Mouse (Mus musculus): ENCODE data around the gene Nfia.

Nfia gene

DNA sequence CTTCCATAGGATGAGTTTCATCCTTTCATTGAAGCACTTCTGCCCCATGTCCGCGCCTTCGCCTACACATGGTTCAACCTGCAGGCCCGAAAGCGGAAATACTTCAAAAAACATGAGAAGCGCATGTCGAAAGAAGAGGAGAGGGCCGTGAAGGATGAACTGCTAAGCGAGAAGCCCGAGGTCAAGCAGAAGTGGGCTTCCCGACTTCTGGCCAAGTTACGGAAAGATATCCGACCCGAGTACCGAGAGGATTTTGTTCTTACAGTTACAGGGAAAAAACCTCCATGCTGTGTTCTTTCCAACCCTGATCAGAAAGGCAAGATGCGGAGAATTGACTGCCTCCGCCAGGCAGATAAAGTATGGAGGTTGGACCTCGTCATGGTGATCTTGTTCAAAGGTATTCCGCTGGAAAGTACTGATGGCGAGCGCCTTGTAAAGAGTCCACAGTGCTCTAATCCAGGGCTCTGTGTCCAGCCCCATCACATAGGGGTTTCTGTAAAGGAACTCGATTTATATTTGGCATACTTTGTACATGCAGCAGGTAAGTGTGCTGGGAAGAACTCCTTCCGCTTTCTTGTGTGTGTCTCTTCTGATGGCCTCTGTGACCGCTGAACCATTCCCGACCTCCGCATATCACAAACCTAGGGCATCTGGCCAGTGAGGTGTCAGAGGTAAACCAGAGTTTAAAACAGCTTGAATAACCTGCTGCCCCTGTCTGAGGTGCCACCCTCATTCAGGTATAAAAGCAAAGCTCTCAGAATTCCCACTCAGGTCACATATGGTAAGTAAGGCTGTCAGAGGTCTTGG, 10.7 kb downstream of the Nfia start:
- DNase-seq, result no peak

DNA sequence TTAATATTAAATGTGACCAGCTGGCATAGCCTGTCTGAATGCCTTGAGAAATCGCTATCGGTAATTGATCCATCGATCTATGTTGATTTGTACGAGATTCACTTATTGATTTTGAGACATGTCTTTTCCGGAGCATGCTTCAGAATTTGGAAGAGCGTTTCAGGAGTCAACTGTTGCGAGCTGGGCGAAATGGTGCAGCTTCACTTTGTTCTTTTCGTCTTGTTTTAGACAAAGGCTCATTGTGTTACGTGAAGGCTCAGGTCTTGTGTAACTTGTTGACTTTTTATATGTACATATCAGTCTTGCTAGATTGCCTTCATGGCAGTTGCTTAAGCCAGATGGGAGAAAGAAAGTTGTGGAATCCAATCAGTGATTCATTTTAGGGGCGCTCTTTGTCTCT, 11.7 kb downstream of the Nfia start:
- DNase-seq, result no peak

DNA sequence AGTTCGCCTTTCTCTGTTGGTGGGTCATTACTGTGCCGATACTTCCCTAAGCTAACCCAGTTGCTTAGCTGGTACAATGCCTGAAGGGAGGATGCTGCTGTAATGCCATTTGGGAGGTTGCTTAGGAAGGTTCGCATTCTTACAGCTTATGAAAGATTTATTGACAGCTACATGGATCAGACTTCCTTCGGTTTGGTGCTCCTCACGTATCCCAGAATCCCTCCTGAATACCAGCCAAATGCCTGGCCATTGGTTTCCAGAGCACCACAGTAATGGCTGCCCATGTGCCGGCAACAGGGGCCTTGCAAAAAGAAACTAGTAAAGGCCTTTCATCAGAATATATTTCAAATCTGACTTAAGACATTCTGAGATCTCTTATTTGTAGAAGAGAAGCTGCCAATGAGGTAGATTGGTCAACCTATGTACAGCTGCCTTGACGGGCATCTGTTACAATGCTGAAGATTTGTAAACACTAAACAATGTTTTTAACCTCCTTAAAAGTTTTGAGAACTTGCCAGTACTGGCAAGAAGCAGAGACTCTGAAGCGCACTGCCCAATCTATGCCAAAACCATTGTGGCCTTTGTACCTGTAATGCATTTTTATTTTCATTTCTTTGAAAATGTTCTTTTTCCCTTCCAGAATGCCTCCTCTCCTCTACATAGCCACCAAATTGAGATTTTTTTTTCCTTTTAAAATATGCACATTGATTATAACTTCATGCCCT, 13.2 kb downstream of the Nfia start:
- DNase-seq, result no peak

DNA sequence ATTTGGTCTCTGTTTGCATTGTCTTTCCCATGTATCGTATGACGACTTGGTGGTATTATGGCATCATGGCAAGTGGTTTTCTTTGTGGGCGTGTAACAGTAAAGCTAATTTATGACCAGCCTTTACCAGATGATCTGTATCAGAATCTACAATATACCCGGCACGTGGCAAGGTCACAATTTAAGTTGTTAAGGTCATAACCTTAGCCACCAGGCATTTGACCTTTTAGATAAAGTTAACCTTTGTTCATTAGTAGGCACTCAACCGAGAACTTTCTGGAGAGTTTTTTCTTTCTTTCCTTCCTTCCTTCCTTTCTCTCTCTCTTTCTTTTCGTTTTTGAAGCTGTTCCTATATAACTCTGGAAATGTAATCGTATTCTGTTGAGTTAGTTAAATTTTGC, 14.0 kb downstream of the Nfia start:
- no peak for DNase-seq

DNA sequence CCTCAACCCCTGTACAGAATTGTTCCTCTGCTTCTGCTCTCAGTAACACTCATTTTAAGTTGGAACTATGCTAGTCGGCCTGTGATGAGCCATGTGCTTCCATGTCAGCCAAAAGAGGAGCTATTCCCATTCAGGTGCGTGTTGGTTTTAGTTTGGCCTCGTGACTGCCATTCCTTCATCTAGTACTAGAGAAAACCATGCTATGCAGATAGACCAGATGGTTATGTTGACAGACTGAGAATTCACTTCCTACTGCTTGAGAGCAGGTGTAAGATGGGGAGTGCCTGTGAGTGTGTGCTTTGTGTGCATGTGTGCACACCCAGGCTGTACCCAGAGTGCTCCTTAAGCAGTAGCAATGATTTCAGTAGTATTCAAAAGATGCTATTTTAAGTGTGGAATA, 15.0 kb downstream of the Nfia start:
- DNase-seq, result no peak

DNA sequence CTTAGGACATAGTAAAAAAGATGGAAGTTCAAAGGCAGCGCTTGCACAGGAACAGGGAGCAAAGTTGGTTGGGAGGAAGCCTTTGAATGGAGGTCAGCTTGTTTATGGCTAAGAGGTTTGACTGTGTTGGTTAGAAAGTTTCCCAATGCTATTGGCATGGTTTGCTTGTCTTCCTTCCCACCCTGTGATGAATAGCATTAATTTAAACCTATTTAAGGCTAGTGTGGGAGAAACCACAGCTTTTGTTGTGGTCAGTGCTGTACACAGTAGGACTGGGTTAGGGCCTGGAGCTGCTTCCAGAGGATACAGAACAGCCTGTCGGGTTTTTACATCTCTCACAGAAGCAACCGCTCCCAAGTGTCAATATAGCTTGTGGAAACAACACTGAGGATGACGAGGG, 16.0 kb downstream of the Nfia start:
- DNase-seq, result no peak

DNA sequence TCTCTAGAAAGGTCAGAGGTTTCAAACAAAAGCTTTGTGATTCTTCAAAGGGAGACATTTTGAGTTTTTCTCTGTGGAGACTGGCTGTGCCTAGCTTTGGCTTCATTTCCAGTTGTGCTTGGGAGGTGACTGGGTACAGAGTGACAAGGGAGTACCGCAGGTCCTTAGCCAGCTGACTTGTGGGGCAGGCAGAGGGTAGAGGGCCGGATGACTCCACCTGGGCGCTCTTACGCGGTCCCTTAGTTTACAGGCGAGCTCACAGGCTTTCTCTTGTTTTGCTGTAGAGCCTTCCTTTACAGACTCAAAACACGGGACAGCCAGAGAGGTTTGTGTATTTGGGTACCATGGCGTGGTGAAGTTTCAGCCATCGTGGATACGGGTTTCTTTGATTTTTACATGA, 21.4 kb downstream of the Nfia start:
- no peak for DNase-seq

DNA sequence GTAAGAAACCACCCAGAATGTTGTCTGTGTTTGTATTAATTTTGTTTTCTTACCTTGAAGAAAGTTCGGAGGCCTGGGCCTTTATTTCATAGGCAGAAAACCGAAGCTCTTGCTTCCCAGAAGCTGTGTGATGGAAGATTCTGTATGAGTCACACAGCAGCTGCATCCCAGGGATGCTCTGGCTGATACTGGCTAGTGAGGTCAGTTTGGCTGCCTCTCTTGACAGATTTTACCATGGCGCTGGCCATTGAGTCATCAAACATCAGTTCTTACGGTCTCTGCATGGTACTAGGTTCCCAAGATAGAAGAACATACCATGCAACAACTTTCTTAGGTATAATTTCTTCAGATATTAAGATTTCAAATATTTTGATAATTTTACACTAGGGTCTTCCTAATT, 22.3 kb downstream of the Nfia start:
- no peak for DNase-seq

DNA sequence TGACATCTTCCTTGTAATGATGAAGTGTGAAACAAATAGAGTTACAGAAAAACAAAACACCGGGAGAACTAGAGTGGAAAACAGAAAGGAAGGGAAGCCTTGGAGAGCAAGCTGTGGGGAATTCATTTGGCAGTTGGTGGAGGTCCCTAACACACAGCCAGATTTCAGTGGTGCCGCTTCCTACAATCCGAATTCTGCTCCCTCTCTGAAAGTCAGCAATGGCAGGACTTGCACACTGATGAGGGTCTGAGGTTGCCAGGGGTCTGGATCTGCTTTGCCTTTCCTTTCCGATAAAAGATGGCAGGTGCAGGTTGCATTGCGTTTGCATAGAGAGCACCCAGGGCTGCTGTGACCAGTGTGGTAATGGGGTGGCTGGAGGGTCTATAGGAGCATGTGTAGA, 23.4 kb downstream of the Nfia start:
- no peak for DNase-seq

DNA sequence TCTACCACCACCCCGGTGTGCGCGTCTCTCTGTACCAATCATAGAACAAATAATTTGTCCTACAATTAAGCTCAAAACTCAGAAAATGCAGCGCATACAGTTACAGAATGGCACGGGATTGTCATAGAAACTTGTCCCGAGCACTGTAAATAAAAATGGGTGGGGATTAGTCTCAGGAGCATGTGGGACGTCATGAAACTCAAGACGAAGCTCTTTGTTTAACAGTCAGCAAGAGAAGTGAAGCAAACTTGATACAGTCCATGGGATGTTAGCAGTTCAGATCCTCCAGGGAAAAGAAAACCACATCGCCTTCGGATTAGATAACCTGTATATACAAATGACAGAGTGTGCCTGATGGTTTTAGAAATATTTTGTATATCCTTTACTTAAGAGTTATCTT, 24.0 kb downstream of the Nfia start:
- DNase-seq, result no peak

DNA sequence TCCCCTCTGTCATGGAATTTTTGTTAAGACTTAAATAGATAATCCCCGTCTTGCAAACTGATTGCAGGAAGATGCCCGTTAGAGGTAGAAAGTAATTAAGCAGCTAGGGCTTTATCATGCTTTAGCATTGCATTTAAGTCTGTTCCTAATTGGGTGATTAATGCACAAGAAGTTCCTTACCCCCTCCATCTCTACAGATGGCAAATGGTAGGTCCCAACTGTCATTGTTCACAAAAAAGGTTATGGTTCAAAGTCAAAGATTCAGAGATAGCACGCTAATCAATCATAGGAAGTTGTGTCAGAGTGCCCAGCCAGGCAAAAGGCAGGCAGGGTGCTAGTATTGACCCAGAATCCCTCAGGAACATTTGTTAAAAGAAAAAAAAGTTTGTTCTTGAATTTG, 31.3 kb downstream of the Nfia start:
- no peak for DNase-seq

DNA sequence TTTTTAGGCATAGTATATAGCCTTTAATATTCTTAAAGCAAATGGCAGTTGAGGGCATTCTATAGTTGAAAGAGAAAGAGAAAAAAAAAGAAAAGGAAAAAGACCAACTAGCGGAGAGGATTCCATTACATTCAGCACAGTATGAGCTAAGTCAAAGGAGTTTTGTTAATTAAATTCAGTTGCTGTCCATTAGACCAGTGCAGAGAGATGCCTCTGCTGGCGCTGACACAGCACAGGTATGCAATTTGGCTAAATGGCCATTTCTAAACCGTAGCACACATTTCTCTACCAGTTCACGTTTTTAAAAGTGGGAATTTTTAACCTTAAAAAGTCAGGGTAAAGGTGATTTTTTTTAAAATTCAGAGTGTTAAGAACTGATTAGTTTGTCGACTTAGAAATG, 32.1 kb downstream of the Nfia start:
- no peak for DNase-seq

DNA sequence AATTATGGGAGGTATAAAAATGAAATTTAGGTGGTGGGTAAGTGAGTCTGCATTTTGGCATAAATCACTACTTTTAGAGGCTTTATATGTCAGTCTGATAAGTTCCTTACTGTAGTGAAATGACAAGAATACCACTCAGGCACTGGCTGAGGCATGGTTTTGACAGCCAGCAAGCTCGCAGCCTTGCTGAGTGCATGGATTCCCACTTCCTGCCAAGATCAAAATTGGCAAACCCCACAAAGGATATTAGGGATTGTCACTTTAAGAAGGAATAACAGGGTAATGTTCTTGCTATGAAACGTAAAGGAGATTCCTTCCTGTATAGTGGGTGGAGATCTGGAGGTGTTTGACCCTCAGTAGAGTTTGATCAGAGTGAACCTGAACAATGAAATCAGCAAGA, 32.7 kb downstream of the Nfia start:
- no peak for DNase-seq

DNA sequence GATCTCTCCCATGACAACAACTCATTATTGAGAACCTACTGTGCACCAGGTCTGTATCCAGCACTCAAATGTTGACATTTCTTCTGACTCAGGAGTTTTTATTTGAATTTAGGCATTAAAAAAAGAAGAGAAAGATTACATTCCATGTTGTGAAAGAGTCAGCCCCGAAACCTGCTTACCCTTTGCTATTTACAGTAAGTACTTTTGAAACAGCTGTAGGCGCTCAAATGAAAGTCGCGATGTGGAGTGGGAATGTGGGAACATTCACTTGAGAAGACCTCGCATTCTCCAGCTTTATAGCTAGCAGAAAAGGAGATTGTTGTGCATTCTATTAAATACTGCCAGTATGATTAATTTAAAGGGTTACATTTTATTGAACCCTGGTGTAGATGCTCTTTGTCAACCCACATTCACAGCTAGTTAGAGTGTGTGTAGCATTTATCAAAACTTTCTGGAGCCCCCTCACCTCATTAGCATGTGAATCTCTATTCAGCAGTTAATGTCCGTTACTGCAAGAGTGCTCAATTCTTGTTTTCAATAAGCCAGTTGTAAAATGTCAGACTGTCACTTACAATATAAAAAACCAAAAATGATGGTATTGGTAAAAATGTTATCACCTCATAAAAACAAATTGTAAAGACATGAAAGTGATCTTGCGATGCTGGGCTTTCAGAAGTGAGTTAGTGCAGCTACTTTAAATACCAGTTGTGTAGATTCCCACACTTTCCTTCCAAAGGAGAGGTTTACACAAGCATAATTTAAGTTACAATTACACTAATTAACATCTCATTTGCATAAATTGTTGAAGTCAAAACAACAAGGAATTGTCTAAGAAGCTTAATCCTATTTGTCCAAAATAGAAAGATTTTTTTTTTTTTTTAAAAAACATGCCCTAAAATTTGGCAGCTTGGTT, 33.6 kb downstream of the Nfia start:
- DNase-seq, result no peak

DNA sequence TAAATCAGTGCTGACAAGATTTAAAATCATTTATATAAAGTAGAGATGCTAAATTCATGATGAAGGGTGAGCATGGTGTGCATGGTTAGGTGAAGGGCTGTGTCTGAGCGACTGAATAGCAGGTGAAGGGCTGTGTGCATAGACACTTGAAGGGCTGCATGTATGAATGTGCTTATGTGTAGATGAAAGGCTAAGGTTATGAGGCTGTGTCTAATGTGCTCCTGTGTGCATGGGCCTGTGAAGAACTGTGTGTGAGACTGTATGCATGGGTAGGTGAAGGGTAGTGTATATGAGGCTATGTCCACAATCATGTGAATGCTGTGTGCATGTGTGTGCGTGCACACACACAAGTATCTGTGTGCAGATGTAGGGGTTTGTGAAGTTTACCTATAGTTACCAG, 34.4 kb downstream of the Nfia start:
- no peak for DNase-seq

DNA sequence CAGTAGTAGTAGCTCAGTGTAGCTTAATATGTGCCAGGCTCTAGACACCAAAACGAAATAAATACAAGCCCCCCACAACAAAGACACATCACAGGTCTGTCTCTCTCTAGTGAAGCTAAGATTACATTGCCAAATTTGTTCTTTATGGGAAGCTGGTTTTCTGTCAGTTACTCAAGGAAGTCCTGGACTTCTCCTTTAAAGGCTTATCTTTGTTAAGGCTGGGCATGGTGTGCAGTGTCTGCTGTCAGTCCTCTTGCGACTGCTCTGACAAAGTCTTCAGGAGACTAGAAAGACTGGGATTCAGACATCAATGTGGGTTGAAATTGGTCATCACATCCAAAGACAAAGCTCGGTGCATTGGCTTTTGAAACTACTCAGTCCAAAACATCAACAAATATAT, 36.4 kb downstream of the Nfia start:
- no peak for DNase-seq

DNA sequence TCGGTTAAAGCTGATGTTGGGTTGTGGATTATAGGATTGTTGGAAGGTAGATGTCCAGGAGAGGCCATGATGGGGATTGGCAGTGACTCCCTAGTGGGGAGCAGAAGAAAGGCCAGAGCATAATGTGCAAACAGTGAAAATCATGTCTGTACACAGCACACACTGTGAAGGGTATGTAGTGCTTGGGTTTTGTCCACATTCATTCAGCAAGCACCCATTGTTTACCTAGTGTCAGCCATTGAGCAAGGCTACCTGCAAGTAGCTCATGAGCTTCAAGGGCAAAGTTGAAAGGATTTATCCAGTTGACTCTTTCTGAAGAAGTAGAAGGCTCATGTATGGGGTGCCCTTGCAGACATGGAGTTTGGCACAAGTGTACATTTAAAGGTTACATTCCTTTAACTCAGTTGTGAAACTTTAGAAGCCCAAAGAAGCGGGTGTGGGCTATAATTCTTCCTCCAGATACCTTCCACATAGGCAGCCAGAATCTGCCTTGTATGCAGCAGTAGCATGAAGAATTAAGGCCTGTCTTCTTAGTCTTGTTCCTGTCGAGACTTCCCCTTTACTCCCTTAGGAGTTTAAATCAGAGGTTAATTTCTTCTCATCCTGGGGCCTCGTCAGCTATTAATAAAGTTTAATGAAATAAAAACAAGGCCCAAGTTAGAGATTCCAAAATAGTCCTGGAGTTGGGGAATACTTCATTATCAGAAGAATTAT, 37.2 kb downstream of the Nfia start:
- no peak for DNase-seq

DNA sequence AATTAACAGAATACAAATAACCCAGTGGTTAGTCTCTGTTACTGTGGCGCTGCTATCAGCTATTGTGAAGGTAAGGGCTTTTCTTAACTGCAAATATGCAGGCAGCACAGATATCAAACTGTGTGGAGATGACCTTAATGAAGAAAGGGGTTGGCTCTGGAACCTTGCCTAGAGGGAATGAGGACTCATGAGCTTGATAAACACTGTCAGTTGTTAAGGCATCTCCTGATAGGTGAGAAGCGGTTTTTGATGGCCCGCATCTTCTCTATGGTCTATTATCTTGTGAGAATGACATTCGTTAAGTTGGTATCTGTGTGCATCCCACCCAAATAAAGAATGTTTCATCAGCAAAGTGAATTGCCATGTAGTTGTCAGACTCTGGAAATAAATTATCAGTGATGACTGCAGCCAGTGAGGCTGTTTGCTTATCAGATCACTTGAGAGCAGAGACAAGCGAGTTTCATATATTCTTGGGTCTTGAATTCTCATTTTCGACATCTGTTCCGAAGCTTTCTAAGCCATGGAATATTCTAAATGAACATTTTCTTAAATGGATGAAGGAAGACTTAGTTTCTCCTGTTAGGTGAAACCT, 37.9 kb downstream of the Nfia start:
- no peak for DNase-seq

DNA sequence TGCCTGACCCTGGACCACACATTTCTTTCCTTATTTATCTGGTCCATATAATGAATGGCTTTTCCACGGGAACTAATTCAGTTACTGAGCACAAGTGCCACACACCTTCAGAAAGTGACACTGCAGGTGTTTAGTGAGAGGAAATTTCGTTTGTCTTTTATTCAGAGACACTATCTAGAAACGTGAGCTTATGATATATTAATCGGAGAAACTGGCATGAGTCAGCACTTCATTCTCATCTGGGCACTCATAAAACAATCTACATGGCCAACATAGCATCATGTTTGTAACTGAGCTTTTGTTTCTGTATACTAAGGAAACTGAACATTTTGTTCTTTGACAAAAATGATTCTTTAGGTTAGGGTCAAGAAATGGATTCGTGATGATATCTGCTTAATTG, 40.5 kb downstream of the Nfia start:
- no peak for DNase-seq

DNA sequence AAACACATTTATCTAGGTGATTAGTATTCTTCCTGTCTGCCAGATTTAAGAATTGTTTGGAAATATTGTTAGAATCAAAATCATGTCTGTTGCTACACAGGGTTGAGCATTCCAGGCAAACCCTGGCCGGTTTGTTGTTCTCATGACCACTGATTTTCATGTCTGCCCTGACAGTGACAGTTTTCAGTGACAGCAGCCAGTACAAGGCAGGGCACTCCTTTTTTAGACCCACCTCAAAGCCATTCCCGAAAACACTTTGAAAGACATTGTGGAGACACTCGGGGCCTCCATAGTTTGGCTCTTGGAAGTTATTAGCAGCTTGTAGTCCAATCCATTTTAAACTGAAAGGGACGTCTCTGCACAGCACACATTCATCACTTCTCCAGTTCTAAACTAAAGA, 41.5 kb downstream of the Nfia start:
- DNase-seq, result no peak

DNA sequence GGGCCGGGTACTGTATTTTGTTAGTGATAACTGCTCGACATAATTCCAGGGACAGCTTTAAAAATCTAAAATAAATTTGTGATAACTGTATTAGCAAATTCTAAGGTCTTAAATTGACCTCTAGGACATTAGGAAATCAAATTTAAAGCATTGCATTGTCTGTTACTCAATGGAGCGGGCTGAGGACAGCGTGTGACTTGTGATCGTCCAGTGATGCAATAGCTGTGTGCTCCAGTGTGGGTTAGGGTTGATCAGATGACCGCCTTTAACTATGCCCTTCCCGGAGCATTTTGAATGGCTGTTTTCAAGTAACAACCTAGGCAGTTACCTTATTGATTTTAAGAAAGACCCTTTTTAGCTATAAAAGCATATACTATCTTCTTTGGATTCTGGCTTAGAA, 42.0 kb downstream of the Nfia start:
- DNase-seq, result no peak

DNA sequence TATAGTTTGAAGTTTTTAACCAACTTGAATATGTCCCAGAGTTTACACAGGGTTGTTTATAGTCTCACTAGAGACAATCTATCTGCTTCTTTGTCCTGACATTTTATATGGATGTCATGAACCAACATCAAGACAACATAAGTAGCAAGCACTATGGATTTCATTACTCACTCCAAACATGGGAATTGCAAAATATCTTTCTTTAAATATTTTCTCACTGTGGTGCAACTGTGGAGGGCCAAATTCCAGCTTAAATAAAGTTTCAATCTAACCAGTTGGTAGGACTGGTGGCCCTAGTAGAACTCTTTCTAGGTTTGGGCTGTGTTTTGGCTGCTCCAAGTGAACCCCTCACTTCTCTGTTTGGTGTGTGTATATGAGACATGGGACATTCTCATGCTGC, 43.5 kb downstream of the Nfia start:
- DNase-seq, result no peak

DNA sequence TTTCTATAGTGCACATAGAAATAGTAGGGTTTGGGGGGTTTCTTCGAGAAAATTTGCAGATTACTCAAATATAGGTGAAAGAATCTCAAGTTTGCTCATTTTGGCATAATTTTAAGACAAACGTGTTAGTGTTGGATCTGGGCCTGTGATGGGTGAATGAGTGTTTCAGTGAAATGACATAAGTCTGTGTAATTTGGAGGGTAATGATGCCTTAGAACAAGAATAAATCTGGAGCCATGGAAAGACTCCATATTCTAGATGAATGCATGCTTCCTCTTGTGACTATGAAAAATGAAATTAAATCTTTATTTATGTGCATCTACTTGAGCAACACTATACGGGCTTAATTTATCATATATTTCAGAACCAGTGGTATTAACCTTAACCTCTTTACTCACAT, 44.2 kb downstream of the Nfia start:
- DNase-seq, result no peak
